Mouse (Mus musculus): ENCODE results near the gene Celf5.

Gene Celf5

DNA sequence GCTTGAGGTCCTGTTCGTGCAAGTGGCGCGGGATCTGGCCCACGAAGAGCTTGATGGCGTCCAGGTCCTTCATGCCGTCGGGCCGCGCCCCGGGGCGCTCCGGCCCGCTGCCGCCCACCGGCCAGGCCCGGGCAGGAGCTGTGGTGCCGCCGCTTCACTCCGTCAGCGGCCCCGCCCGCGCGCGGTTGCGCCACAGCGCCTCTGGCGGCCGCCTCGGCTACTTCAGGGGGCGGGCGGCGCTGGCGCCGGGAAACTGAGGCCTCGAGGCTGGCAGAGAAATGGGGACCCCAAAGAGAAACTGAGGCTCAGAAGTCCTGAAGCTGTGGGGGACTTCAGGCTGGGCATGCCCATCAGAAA, at the start of gene Celf5:
Gene Celf5, minus strand, starts transcription at position 177 of the 357 bp plus-strand sequence.
- peak in 1 of 2 experiments; percentile 59 for DNase-seq (ENCODE audit: low spot score in 2 of 2)

DNA sequence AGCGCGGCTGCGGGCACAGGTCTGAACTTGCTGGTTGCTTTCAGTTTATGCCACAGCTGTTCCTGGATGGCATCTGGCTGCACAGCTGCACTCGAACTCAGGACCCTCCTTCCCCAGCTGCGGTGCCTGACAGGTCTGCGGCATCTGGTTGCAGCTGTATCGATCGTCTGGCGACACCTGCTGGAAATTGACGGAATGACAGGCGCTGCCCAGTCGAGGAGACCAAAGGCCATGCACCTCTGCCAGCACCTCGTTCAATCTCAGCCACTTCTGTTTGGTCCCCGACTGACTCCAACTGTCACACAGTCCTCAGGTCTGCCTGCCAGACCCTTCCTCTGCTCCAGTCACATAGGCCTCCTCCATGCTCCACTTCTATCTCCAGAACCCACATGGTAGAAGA, 44.3 kb upstream of the Celf5 start:
- DNase-seq (ENCODE audit: low spot score in 2 of 2), result peak; percentile 74 to 88

DNA sequence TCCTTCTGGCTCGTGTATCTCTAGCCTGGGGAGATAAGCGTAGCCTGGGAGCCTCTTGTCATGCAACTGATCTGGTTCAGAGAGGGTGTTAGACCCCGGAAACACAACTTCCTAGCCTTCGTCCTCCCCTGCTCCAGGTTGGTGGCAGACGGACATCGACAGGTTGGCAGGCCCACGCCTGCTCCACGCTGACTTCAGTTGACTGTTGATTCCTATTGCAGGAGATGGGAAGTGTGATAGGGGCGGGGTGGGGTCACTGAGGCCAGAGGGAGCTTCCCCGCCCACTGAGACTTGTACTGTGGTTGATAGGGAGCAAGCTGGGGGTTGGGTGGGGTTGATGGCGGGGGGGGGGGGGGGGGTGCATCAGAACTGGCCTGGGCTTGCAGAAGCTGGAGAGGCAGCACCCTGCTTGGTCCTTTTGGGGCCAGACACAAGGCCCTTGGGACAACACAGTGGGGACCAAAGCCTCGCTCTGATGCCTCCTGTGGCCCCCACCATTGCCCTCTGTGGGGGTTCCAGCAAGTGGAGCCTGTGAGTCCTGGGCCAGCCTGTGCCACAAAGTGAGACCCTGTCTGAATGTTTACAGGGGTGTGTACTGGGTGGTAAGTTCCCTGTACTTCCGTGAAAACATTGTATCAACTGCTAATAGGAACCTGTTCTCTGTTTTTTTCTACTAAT, 42.6 kb upstream of the Celf5 start:
- no peak for DNase-seq (ENCODE audit: low spot score in 2 of 2)

DNA sequence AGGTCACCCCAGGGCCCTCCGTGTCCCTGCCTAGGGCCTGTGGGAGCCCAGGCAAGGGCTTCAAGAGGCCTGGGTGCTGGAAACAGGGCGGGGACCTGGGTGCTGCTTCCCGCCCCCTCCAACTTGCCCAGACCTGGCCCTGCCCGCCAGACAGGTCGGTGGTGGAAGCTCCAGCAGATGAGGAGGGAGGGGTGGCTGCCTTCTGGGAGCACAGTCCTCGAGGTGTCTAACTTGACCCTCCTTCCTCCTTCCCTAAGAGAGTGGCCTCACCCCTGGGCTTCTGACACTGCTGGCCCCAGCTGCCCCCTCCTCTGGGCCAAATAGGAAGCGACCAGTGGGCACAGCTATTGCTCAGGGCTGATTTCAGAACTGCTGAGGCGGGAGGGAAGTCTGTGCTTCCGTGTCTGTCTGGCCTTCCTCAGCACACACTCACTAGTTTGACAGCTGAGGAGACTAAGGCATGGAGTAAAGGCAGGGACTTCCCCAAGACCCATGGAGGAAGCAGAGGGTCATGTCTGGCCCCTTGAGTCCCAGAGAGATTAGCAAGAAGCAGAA, 41.6 kb upstream of the Celf5 start, which contains the start of gene Gna15:
Gene Gna15, minus strand, starts transcription at position 175 of the 555 bp plus-strand sequence.
- no peak for DNase-seq (ENCODE audit: low spot score in 2 of 2)

DNA sequence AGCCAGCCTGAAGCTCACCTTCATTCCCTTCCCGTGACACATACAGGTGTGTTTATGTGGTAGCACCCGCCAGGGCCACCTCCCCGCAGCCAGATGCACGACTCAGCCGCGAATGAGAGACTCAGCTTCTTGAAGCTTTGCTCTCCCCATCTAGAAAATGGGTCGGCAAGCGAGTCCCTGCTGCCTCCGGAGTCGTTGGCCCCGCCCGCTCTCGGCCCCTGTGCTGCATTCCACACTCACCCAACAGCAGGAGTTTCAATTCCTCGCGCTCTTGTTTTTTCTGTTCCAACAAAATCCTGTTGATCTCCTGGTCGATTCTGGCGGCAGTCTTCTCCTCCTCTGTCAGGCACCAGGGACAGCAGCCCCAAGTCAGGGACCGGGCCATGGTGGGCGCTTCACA, 41.1 kb upstream of the Celf5 start:
- no peak for DNase-seq (ENCODE audit: low spot score in 2 of 2)

DNA sequence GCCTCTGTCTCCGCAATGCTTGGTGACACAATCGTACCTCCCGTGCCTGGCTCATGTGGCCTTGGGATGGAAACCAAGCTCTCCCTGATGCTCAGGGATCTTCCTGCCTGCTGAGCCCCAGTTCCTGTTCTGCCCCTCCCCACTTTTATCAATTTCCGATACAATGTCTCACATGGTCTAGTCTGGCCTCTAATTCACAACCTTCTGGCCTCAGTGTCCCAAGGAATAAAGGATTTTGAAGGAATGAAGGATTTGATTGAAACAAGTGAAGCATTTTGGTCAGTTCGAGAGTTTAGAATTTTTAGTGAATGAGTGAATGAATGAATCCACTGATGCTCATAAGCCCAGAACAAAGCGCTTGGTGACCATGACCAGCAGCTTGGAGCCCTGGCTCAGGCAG, 40.6 kb upstream of the Celf5 start:
- no peak for DNase-seq (ENCODE audit: low spot score in 2 of 2)

DNA sequence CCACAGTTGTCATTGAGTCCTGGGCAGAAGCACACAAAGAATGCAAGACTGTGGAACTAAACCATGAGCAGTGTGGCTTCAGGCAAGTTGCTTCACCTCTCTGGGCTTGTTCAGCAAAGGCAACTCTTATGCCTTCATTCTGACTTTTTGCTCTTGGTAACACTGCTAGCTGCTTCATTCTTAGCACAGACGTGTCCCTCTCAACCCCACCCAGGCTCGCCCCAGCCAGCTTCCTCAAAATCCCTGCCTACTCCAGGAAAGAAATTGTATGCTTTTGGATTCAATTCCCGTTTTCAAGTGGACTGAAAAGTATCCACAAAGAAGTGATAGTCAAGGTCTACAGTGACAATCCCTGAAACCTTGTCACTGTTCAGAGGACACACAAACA, 37.5 kb upstream of the Celf5 start:
- DNase-seq (ENCODE audit: low spot score in 2 of 2), result no peak

DNA sequence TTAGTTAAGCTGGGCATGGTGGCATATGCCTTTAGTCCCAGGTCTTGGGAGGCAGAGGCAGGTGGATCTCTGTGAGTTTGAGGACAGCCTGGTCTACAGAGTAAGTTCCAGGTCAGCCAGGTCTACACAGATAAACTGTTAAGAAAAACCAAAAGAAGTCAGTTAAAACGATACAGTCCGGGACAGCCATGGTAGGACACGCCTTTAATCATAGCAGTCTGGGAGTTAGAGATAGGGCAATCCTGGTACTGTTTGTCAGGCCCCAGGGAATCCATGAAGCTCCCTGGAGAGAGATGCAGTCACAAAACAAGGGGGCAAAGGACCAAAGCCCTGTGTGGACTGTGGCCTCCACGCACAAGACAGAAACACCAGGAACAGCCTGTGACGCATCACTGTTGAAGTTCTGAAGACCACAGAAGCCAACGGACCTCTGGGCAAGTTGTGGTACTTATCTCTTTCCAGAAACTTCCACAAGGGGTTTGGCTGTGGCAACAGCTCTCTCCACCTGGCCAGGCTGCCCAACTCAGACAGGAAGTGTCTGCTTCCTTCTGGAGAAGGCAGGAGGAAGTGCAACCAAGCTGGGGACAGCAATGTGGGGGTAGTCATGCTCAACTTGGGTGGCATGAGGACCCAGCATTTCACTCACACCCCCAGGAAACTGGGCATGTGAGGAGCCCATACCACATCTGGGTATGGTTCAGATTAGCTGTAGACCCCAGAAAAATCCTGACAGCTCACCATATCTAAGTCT, 36.9 kb upstream of the Celf5 start:
- DNase-seq (ENCODE audit: low spot score in 2 of 2), result no peak

DNA sequence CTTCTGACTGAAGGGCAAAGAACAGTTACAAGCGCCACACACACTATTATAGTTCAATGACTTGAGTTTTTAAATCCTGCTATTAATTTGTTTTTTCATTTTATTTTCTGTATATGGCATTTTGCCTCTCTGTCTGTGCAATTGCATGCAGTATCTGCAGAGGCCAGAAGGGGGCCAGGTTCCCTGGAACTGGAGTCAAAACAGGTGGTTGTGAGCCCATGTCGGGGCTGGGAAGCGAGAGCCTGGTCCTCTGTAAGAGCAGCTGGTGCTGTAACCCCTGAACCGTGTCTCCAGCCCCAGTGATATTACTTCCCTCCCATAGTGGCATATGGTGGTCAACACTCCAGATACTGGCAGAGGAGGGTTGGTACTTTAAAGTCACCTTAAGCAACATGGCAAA, 36.0 kb upstream of the Celf5 start:
- DNase-seq (ENCODE audit: low spot score in 2 of 2), result peak; percentile 67 to 86

DNA sequence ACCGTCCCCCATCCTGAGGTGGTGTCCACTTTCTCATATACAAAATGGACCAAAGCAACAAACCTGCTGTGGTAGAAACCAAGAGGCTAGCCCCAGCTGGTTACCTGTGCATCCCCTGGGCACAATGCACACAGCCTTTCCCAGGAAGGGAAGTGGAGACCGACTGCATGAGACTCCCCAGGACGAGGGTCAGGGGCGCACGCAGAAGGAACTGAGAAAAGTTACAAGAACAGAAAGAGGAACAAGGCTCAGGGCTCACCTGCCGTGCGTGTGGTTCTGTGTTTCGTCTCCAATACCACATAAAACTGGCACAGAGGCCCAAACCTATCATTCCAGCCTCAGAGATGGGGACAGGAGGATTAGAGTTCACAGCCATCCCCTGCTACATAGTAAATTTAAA, 34.7 kb upstream of the Celf5 start:
- no peak for DNase-seq (ENCODE audit: low spot score in 2 of 2)

DNA sequence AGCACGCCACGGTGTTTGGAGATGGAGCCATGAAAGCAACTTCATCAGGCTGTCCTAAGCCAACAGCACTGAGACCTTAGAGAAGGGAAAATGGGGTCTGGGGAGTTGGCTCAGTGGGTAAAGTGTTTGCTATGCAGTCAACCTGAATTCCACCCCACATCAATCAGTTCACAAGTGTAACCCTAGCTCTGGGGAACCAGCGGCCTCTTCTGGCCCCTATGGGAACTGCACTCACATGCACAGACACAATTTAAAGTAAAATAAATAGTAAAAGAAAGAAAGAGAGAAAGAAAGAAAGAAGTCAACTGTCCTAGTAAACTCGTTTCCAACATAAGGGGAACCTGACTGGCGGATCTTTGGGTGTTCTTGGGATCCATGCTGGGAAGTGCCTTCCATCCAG, 31.3 kb upstream of the Celf5 start:
- no peak for DNase-seq (ENCODE audit: low spot score in 2 of 2)

DNA sequence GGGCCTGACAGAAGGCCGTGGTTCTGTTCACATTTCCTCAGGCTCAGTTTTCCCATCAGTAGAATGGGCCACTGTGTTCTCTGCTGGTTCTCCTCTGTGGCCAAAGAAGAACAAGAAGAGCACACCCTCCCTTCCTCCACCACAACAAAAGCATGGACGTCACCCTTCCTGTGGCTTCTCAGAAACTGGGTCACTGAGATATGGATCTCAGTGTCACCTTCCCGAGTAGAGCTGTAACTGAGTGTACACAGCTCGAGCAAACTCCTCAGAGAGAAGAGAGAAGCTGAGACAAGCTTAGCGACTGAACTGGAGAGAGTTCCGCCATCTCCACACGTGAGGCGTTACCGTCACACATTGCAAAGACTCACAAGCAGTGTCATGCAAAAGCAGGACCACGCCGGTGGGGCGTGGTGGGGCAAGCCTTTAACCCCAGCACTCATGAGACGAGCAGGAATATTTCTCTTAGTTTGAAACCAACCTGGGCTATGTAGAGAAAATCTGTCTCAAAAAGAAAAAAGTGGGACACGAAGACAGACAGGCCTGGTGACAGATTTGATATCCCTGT, 27.8 kb upstream of the Celf5 start:
- no peak for DNase-seq (ENCODE audit: low spot score in 2 of 2)

DNA sequence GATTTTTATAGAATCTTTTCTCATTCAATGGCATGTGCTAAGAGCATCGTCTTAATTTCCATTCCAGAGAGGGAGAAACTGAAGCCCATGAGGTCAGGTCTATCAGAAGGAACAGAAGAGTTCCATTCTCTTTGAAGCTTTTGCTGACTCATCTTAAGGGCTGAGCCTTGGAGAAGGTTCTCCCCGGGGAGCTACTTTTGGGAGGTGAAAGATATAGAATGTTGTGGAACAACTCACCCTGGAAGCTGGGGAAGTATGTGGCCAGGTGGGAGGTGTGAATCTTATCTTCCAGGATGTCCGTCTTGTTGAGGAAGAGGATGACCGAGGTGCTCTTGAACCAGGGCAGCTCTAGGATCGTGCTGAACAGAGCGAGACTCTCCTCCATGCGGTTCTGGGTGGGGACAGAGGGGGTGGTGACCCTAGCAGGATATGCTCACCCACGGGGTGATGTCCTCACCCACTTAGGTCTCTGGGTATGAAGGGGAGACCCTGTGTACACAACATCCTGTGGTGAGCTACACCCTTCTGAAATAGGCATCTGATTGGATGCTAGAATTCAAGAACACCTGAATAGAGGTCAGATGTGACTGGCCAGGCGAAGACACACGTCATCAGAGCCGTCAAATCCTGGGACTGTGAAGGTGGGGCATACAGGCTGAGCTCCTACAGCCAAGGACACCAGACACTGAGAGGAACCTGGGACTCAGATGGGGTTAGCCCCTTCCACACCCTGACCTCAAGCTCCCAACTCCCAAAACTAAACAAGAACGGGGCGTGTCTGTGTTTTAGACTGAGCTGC, 25.4 kb upstream of the Celf5 start:
- DNase-seq (ENCODE audit: low spot score in 2 of 2), result no peak

DNA sequence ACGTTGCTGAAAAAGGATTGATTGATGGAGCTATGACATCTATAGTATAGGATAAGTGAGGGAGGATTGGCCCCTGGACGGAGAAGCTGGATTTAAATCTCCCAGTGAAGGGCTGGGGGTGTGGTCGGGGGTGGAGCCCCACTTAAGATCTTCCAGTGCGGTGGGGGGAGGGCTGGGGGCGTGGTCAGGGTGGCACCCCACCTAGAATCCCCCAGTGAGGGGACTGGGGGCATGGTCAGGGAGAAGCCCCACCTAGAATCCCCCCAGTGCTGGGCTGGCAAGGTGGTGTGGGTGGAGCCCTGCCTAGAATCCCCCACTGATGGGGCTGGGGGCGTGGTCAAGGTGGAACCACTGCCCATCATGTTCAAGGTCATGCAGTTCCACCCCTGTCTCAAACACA, 24.6 kb upstream of the Celf5 start:
- DNase-seq (ENCODE audit: low spot score in 2 of 2), result no peak

DNA sequence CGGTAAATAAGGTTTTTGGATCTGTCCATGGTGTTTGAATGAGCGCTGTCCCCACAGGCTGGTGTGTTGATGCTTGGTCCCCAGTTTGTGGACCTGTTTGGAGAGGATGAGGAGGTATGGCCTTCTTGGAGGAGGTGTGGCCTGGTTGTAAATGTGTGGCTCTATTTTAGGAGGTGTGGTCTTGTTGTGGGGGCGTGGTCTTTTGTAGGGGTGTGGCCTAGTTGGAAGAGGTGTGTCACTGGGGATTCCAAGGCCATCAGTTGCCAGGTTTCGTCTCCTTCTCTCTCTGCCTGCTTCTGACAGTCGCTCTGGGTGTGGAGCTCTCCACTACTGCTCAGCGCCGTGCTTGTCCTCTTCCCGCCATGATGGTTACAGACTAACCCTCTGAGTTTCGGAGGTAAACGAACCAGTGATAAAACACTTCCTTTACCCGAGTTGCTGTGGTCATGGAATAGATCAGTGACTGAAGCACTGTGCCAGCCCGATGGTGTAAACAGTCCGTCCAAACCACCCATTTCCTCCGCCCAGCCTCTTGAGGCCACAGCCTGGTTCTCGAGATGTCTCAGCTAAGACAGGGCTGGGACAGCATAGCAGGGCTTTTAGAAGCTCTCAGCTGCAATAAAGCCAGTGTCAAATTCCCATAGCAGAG, 22.6 kb upstream of the Celf5 start:
- no peak for DNase-seq (ENCODE audit: low spot score in 2 of 2)

DNA sequence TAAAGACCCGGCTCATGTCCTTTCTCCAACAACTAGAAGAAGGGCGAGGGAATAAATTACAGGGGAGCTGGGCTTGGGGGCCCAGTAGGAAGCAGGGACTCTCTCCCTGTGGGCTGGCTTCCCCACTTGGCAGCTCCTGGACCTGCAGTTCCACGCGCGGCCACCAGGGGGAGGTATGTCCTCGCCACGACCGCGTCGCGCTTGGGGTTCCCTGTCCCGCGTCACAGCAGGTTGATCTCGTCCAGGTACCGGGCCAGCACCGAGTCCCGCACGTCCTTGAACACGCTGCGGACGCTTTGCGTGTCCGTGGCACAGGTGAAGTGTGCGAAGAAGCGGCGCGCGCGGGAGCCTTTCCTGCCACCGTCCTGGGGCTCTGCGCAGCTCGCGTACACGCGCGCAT, 20.1 kb upstream of the Celf5 start:
- DNase-seq (ENCODE audit: low spot score in 2 of 2), result peak; percentile 82 to 95

DNA sequence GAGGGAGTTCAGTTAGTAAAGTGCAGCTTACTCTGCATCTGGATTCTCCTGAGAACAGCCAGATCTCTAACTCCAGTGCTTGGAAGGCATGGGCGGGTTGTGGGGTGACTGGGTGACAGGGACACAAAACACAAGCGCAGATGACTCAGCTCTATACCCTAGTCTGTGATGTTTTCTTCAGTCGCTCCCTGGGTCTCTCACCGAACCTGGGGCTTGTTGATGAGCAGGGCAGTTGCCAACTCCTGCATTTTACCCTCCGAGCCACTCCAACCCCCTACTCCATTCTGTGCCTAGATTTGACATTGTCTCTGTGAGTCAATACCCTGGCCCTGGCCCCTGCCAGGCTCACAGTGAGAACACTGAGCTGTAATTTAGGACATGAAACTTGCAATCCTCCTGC, 19.4 kb upstream of the Celf5 start:
- DNase-seq (ENCODE audit: low spot score in 2 of 2), result no peak

DNA sequence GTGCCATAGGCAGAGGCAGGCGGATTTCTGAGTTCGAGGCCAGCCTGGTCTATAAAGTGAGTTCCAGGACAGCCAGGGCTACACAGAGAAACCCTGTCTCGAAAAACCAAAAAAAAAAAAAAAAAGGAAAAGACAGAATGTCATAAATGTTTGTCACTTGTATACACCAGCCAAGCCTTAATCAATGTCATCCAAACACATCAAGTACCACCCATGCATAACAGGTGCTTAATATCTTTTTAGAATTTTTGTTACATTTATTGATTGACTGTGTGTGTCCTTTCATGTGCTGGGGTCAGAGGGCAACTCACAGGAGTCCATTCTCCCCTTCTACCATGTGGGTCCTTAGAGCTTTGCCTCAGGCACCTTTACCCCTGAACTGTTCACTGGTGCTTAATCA, 17.5 kb upstream of the Celf5 start, which contains the start of gene S1pr4:
Gene S1pr4, minus strand, starts transcription at position 101 of the 400 bp plus-strand sequence.
- no peak for DNase-seq (ENCODE audit: low spot score in 2 of 2)

DNA sequence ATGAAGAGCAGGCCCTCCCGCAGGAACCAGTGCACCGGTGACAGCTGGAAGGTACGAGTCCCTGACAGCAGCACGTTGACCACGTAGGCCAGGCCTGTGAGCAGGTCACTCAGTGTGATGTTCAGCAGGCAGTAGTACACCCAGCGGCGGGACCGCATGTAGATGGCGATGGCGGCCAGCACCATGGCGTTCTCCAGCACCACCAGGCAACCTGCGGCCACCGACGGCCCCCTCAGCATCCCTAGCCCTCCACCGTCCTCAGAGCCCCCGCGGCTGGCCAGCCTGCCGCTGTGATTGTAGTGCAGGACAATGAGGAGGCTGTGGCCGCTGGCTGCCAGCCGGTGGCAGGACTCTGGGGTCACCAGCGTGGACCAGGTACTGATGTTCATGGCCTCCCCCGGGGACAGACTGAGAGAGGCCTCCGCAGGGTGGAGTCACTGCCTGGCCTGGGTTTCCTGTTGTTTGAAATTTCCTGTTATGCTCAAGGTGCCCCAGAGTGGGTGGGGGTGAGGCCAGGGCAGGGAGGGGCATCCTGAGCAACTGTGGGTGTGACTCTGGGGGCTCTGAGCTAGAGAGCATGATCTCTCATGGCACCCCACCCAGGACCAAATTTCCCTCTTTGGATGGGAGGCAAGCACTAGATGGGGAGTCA, 16.9 kb upstream of the Celf5 start:
- peak; percentile 78 to 82 for DNase-seq (ENCODE audit: low spot score in 2 of 2)

DNA sequence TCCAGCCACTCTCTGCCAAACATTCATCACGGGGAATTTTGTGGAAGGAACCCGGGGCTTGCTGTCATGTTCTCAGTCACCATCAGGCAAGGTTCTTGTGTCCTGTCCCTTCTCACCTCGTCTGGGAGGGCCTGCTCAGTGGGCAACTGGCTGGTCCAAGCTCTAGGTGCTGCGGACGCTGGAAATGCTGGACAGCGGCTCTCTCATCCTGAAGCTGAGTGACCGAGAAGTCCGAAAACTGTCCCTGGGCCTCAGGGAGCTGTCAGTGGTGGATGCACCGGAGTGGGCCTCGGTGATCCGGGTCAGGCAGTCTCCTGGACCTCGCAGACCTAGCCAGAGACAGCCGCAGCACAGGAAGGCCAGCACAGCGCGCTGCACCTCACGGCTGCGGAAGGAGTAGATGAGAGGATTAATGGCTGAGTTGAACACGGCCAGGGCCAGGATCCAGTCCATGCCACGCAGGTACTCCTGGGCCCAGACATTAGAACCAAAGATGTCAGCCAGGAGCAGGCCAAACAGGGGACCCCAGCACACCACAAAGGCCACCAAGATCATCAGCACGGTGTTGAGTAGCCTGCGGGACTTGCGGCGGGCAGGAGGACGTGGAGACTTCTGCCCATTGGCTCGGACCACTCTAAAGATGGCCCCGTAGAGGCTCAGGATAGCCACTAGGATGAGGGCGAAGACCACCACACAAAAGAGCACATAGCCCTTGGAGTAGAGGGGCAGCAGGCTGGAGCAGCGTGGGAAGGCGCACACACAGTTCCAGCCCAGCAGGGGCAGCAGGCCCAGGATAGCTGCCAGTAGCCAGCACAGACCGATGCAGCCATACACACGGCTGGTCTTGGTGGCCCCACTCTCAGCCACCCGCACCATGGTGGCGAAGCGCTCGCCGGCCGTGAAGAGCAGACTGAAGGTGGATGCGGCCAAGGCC, 16.1 kb upstream of the Celf5 start:
- no peak for DNase-seq (ENCODE audit: low spot score in 2 of 2)

Measured in thymus, postnatal 10 days (tissue).